Mouse (Mus musculus) heart, embryonic 10.5 days (tissue): ENCODE measurements at regions not wholly inside any gene's neighbourhood (a gene's known extent, or its start where the extent isn't known, plus 50 kb on each side); places are given as distances from the start of the nearest gene placed in this dataset.

Experiments
- DNase-seq: peaks from one replicate; pipeline ENCODE4 v3.0.0-alpha.2; 2017; ENCODE audit warnings: low spot score
- H3K27ac ChIP-seq: fragments of 300-500 bp; sonication (generic); 2 replicates; pipeline ENCODE4 v1.5.1; 2016; ENCODE audit warnings: mild to moderate bottlenecking
- H3K27me3 ChIP-seq: fragments of 300-500 bp; sonication (generic); 2 replicates; pipeline ENCODE4 v1.6.1; 2016; ENCODE audit warnings: mild to moderate bottlenecking; ENCODE audit not compliant: poor library complexity, insufficient read depth, severe bottlenecking
- H3K36me3 ChIP-seq: fragments of 300-500 bp; sonication (generic); 2 replicates; pipeline ENCODE4 v1.6.1; 2016; ENCODE audit warnings: mild to moderate bottlenecking, moderate library complexity
- H3K4me1 ChIP-seq: fragments of 300-500 bp; sonication (generic); 2 replicates; pipeline ENCODE4 v1.6.1; 2016; ENCODE audit warnings: mild to moderate bottlenecking
- H3K4me3 ChIP-seq: fragments of 300-500 bp; sonication (generic); 2 replicates; pipeline ENCODE4 v1.5.1; 2016; ENCODE audit warnings: mild to moderate bottlenecking, moderate library complexity
- H3K9me3 ChIP-seq: fragments of 300-500 bp; sonication (generic); 2 replicates; pipeline ENCODE4 v1.6.1; 2016; ENCODE audit warnings: mild to moderate bottlenecking, moderate library complexity
- WGBS: fragments of 180-500 bp; shearing (Covaris S2); methylation state at CpG from one replicate; pipeline ENCODE4 v1.1.7; 2016; 5-methylcytosine and 5-hydroxymethylcytosine counted together

- no peaks in the 10 kb centered on the region for H3K27me3 ChIP-seq
- no peaks in the 10 kb centered on the region for H3K36me3 ChIP-seq
- no peak overlapping the region for H3K27ac ChIP-seq
- WGBS, result 87% methylated on average over 4 of the region's 4 CpGs
- no peak for DNase-seq
- H3K9me3 ChIP-seq, result no peaks in the 10 kb centered on the region
- no peaks in the 10 kb centered on the region for H3K4me1 ChIP-seq
- H3K4me3 ChIP-seq, result no peak overlapping the region
These were observed 464.0 kb upstream of the Adam24 start for GRCm38 (mm10) chr8:40210871-40211270.

GRCm38 (mm10) chr8:40223521-40223920 lies 451.4 kb upstream of the Adam24 start:
- DNase-seq, result no peak
- Histone ChIP-seq H3K9me3 (no peaks in the 10 kb centered on the region), H3K27ac (no peak overlapping the region), H3K4me1 (no peaks in the 10 kb centered on the region), H3K27me3 (no peaks in the 10 kb centered on the region), H3K4me3 (no peak overlapping the region), H3K36me3 (no peaks in the 10 kb centered on the region)
- WGBS, result 41% methylated on average over 4 of the region's 4 CpGs

GRCm38 (mm10) chr8:40227262-40227661 lies 447.6 kb upstream of the Adam24 start:
- Histone ChIP-seq H3K27ac (no peak overlapping the region), H3K9me3 (no peaks in the 10 kb centered on the region), H3K27me3 (no peaks in the 10 kb centered on the region), H3K36me3 (no peaks in the 10 kb centered on the region), H3K4me1 (no peaks in the 10 kb centered on the region), H3K4me3 (no peak overlapping the region)
- no peak for DNase-seq
- 72% methylated on average over 1 of the region's 1 CpGs for WGBS
